Mouse (Mus musculus): ENCODE results near the gene Adam17. TPM values are rescaled to one million over a fixed set of nuclear protein-coding genes. Genes with fewer than 3 reads are reported as not detected.
"Not testable (repeated sequence)": the region's sequence is repeated elsewhere in the genome, so short reads cannot be mapped to it uniquely, and the experiment has no call there.

The Adam17 gene
- polyA plus RNA-seq, 1 experiment from 2014 or later: 44.7 TPM

DNA sequence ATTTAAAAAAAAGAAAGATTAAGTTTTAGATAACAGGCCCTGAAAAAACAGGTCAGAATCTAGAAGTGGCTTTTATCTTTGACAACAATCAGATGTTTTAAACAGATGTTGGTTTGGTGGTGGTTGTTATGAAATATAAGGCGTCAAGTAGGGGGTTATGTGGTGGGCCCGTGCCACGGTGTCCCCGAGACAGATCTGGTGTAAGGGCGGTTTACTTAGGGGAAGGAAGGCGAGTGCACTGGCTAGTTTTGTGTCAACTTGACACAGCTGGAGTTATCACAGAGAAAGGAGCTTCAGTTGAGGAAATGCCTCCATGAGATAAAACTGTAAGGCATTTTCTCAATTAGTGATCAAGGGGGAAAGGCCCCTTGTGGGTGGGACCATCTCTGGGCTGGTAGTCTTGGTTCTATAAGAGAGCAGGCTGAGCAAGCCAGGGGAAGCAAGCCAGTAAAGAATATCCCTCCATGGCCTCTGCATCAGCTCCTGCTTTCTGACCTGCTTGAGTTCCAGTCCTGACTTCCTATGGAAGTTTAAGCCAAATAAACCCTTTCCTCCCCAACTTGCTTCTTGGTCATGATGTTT, 5.4 kb upstream of the Adam17 start:
- H3K4me1 ChIP-seq; H3K9me3 ChIP-seq; H3K4me3 ChIP-seq; H3K27me3 ChIP-seq; H3K9ac ChIP-seq; H3K4me2 ChIP-seq (replicated peaks); ATAC-seq (ENCODE audit: insufficient number of reproducible peaks, insufficient read depth, low FRiP score, low TSS enrichment); H3K27ac ChIP-seq; H3K36me3 ChIP-seq: not testable (repeated sequence)
- 81% methylated on average over 6 of the region's 6 CpGs for WGBS

- H3K9me3 ChIP-seq: no peaks in the 10 kb centered on the region
- no peak overlapping the region for H3K9ac ChIP-seq
- no peaks in the 10 kb centered on the region for H3K27me3 ChIP-seq
- ATAC-seq (ENCODE audit: insufficient number of reproducible peaks, insufficient read depth, low FRiP score, low TSS enrichment): no peak
- 51% methylated on average over 3 of the region's 3 CpGs for WGBS
- H3K4me2 ChIP-seq (replicated peaks): no peak overlapping the region
- H3K4me1 ChIP-seq: no peaks in the 10 kb centered on the region
- H3K36me3 ChIP-seq: no peaks in the 10 kb centered on the region
- no peak overlapping the region for H3K27ac ChIP-seq
- H3K4me3 ChIP-seq: no peak overlapping the region
Measured at GRCm38 (mm10) chr12:21375376-21376157, 2.1 kb upstream of the Adam17 start.

DNA sequence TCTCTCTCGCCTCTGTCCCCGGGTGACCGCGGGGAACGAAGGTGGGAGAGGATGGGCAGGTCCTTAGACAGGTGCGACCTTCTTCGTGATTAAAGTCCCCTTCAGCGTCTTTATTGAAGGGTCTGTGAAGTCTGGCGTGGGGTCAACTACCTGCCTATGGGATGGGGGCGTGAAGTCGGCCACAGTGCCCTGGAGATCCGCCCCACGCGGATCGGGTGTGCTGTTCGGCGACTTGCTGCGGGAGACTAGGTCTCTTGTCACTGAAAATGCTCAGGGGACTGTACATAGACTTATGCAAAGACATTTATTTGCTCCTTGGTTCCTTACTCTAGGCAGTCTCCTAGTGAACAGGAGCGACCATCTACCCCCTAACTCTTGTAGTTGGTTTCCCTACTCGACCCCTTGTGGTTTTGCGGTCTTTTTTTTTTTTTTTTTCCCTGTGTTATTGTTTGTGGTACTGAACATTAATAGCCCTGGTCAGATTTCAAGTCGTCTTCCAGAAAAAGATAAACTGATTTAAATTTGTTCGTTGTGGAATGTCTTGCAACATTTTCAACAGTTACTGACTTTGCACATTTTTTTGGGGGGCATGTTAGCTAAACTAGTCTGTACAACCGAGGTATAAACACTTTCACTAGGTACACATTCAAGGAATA, 516 bp upstream of the Adam17 start:
- Histone ChIP-seq H3K4me1 (no peaks in the 10 kb centered on the region), H3K36me3 (no peaks in the 10 kb centered on the region), H3K4me3 (peak overlapping the region; percentile 55), H3K27me3 (no peaks in the 10 kb centered on the region), H3K27ac (peak overlapping the region; percentile 91), H3K4me2 (replicated peaks) (peak overlapping the region; percentile 76), H3K9me3 (no peaks in the 10 kb centered on the region), H3K9ac (peak overlapping the region; percentile 70)
- peak; percentile 54 for ATAC-seq (ENCODE audit: insufficient number of reproducible peaks, insufficient read depth, low FRiP score, low TSS enrichment)
- WGBS: 5% methylated on average over 22 of the region's 24 CpGs

DNA sequence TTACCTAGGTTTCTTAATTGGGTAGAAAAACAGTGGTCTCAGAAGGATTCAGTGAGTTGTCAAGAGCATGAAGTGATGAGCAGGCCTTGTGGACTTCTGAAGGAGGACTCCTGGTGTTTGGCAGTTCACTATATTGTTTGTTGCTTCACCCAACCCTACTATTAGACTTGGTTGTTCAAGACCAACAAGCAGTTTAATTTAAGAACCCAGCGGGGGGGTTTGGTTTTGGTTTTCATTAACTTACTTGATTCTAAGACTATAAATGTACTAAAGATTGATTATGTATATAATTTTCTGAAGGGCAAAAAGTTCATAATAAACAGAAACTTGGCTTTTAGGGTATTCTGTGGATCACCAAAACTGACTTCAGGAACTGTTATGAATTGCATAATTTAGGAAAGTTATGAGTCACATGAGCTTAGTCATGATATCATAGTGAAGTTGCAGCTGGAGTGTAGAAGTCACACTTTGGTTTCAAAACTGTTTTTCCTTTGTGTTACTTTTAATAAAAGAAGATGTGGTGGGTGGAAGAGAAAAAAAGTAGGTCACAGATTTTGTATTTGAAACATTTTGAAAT, 3.3 kb downstream of the Adam17 start:
- no peak overlapping the region for H3K4me2 ChIP-seq (replicated peaks)
- no peaks in the 10 kb centered on the region for H3K9me3 ChIP-seq
- H3K9ac ChIP-seq: no peak overlapping the region
- no peak overlapping the region for H3K27ac ChIP-seq
- no peaks in the 10 kb centered on the region for H3K27me3 ChIP-seq
- no peaks in the 10 kb centered on the region for H3K36me3 ChIP-seq
- no peak overlapping the region for H3K4me3 ChIP-seq
- no peak for ATAC-seq (ENCODE audit: insufficient number of reproducible peaks, insufficient read depth, low FRiP score, low TSS enrichment)
- WGBS: 90% methylated on average over 1 of the region's 1 CpGs
- no peaks in the 10 kb centered on the region for H3K4me1 ChIP-seq

GRCm38 (mm10) chr12:21369087-21369410, 4.4 kb downstream of the Adam17 start:
- WGBS: 97% methylated on average over 5 of the region's 5 CpGs
- no peak for ATAC-seq (ENCODE audit: insufficient number of reproducible peaks, insufficient read depth, low FRiP score, low TSS enrichment)

DNA sequence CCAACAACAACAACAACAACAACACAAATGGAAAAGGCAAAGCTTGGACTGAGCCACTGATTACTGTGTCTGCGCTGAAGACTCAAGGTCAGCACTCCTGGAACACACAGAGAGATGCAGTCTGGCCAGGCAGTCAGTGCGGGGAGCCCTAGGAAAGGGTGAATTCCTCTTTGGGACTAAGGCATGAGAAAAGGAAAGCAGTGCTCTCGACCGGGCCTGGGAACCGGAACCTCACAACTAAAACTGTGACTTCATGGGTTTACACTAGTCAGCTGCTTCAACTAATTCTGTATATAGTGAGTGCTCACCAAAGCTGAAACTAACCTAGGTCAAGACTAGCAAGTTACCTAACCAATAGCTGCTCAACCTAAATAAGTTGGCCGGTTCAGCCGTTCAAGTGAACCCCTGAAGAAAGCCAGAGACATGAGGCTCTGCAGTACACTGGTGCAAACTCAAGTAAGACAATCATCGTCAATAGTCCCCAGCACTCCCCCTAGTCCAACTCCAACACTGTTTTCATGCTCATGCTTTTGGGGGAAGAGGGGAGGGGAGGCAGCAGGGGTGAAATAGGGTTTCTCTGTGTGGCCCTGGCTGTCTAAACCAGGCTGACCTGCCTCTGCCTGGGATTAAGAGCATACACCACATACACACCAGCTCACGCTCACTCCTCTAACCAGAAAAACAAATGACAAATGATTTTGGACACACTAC, 4.9 kb downstream of the Adam17 start:
- Histone ChIP-seq H3K4me1 (no peaks in the 10 kb centered on the region), H3K36me3 (no peaks in the 10 kb centered on the region), H3K4me2 (replicated peaks) (no peak overlapping the region), H3K9me3 (no peaks in the 10 kb centered on the region), H3K27me3 (no peaks in the 10 kb centered on the region), H3K4me3 (no peak overlapping the region), H3K9ac (no peak overlapping the region), H3K27ac (no peak overlapping the region)
- no peak for ATAC-seq (ENCODE audit: insufficient number of reproducible peaks, insufficient read depth, low FRiP score, low TSS enrichment)
- 93% methylated on average over 9 of the region's 9 CpGs for WGBS

More at GRCm38 (mm10) chr12:21369087-21369410, 4.4 kb downstream of the Adam17 start:
- Histone ChIP-seq H3K27ac (no peak overlapping the region), H3K4me1 (no peaks in the 10 kb centered on the region), H3K9ac (no peak overlapping the region), H3K27me3 (no peaks in the 10 kb centered on the region), H3K36me3 (no peaks in the 10 kb centered on the region), H3K9me3 (no peaks in the 10 kb centered on the region), H3K4me3 (no peak overlapping the region), H3K4me2 (replicated peaks) (no peak overlapping the region)

DNA sequence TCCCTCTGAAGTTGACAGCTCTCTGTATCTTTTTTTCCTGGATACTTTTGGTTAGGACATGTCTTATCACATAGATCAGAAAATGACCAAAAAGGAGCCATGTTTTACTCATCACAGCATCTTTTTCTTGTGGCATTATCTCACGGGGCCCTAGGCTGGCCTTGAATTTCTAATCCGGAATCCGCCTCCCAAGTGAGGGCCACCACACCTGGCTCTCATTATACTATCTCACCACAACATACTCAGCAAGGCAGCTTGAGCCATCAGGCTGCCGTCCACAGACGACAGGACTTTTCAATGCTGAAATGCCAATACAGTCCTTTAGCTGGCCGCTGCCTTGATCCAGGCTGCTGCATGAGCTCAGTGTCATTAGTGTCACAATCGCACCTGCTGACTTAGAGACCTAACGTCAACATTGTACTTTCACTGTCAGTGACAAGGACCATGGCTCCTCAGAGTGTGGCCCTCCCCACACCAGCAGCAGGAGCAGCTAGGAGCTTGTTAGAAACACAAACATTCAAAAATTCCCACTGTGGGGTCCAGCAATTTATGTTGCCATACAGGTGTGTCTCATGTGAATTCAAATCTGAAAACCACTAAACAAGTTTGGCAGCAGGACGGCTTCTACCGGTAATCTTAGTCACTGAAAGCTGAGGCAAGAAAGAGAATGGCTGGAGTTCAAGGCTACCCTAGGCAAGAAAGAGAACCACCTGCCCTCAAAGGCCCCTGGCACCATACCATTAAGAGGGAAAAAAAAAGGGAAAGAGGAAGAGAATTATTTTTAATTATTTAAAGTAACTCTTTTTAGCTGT, 8.6 kb downstream of the Adam17 start:
- Histone ChIP-seq H3K9ac (no peak overlapping the region), H3K36me3 (no peaks in the 10 kb centered on the region), H3K4me3 (no peak overlapping the region), H3K4me2 (replicated peaks) (no peak overlapping the region), H3K27ac (no peak overlapping the region), H3K9me3 (no peaks in the 10 kb centered on the region), H3K4me1 (no peaks in the 10 kb centered on the region), H3K27me3 (no peaks in the 10 kb centered on the region)
- 51% methylated on average over 10 of the region's 10 CpGs for WGBS
- ATAC-seq (ENCODE audit: insufficient number of reproducible peaks, insufficient read depth, low FRiP score, low TSS enrichment): no peak

- Histone ChIP-seq H3K9ac (no peak overlapping the region), H3K36me3 (no peaks in the 10 kb centered on the region), H3K27me3 (no peaks in the 10 kb centered on the region), H3K9me3 (no peaks in the 10 kb centered on the region), H3K4me1 (no peaks in the 10 kb centered on the region), H3K27ac (no peak overlapping the region), H3K4me2 (replicated peaks) (no peak overlapping the region), H3K4me3 (no peak overlapping the region)
- 88% methylated on average over 3 of the region's 3 CpGs for WGBS
- no peak for ATAC-seq (ENCODE audit: insufficient number of reproducible peaks, insufficient read depth, low FRiP score, low TSS enrichment)
Measured at GRCm38 (mm10) chr12:21363195-21363594, 10.2 kb downstream of the Adam17 start.

DNA sequence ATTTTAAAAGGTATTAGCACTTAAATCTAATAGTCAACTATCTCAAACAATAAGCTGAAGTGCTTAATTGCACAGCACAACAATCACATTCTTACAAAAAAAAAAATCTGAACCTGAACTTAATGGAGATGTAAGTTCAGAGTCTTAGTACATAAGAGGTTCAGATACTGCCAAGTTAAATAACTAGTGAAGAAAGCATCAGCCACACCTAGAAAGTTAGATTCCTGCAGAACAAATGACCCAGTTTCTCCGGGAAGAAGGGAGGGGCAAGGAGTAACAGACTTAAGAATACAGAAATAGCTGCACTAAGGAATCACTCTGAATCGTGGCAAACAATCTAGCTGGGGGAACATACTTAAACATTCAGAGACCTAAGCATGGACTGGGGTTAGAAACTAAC, 10.7 kb downstream of the Adam17 start:
- no peaks in the 10 kb centered on the region for H3K9me3 ChIP-seq
- WGBS: 86% methylated on average over 2 of the region's 2 CpGs
- no peaks in the 10 kb centered on the region for H3K36me3 ChIP-seq
- no peak overlapping the region for H3K27ac ChIP-seq
- H3K4me1 ChIP-seq: no peaks in the 10 kb centered on the region
- H3K4me2 ChIP-seq (replicated peaks): no peak overlapping the region
- no peak overlapping the region for H3K4me3 ChIP-seq
- ATAC-seq (ENCODE audit: insufficient number of reproducible peaks, insufficient read depth, low FRiP score, low TSS enrichment): no peak
- no peak overlapping the region for H3K9ac ChIP-seq
- H3K27me3 ChIP-seq: no peaks in the 10 kb centered on the region

DNA sequence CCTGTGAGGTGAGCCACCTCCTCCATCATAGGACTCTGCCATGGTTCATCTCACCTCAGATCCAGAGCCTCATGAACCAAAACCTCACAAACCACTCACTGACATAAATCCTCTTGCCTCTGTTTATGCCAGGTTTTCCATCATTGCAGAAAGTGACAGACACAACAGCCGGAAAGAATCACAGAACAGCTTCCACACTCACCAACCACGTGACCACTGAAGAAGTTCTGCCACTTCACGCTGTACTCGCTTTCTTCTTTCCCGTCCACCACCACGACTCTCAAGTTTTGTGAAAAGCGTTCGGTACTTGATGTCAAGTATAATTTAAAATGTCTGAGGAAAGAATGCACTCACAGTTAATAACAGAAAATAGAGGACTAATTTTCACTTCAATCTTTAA, 19.8 kb downstream of the Adam17 start:
- H3K4me3 ChIP-seq: no peak overlapping the region
- H3K27me3 ChIP-seq: no peaks in the 10 kb centered on the region
- ATAC-seq (ENCODE audit: insufficient number of reproducible peaks, insufficient read depth, low FRiP score, low TSS enrichment): no peak
- H3K27ac ChIP-seq: no peak overlapping the region
- H3K36me3 ChIP-seq: peaks cover 45% of the 10 kb centered on the region
- H3K9ac ChIP-seq: no peak overlapping the region
- no peaks in the 10 kb centered on the region for H3K4me1 ChIP-seq
- 91% methylated on average over 8 of the region's 8 CpGs for WGBS
- no peak overlapping the region for H3K4me2 ChIP-seq (replicated peaks)
- H3K9me3 ChIP-seq: no peaks in the 10 kb centered on the region

Measured in embryonic facial prominence, embryonic 12.5 days (tissue).